Mouse (Mus musculus): ENCODE measurements around the gene Iqschfp. TPM values are rescaled to one million over a fixed set of nuclear protein-coding genes. Genes with fewer than 3 reads are reported as not detected.

The Iqschfp gene
- polyA plus RNA-seq, 1 experiment from 2014 or later, result not detected

DNA sequence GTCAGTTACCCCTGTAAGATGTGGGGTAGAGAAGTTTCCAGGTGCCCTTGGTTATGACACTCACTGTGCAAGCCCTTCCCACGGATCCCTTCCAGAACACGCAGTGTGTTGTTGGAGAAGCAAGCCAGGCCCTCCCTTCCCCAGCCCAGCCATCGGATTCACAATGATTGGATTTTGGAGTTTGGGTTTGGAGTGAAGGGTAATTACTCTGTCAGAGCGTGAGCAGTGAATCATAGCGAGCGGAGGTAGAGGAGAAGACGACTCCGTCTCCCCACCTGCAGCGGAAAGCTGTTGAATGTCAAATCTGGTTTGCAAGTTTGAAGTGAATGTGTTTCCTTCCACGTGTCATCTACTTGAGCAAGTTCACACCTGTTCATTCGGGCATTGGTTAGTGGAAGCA, 620.3 kb downstream of the Iqschfp start:
- Histone ChIP-seq H3K27me3 (no peaks in the 10 kb centered on the region), H3K9ac (no peak overlapping the region), H3K4me2 (replicated peaks) (no peak overlapping the region), H3K4me1 (peaks cover 15% of the 10 kb centered on the region), H3K4me3 (no peak overlapping the region), H3K9me3 (no peaks in the 10 kb centered on the region), H3K27ac (no peak overlapping the region), H3K36me3 (no peaks in the 10 kb centered on the region)
- no peak for ATAC-seq (ENCODE audit: low FRiP score, low read depth)
- 72% methylated on average over 11 of the region's 11 CpGs for WGBS

- no peak overlapping the region for H3K9ac ChIP-seq
- no peaks in the 10 kb centered on the region for H3K36me3 ChIP-seq
- H3K4me3 ChIP-seq, result no peak overlapping the region
- peaks cover 13% of the 10 kb centered on the region; the same call in 1 of the 2 replicates for H3K4me1 ChIP-seq
- H3K9me3 ChIP-seq, result no peaks in the 10 kb centered on the region
- no peak overlapping the region for H3K27ac ChIP-seq
- WGBS, result 66% methylated on average over 7 of the region's 7 CpGs
- H3K4me2 ChIP-seq (replicated peaks), result no peak overlapping the region
- H3K27me3 ChIP-seq, result no peaks in the 10 kb centered on the region
- no peak; the same call in 1 of the 2 replicates for ATAC-seq (ENCODE audit: low FRiP score, low read depth)
Observed at GRCm38 (mm10) chr3:68513340-68514119, 621.5 kb downstream of the Iqschfp start.

DNA sequence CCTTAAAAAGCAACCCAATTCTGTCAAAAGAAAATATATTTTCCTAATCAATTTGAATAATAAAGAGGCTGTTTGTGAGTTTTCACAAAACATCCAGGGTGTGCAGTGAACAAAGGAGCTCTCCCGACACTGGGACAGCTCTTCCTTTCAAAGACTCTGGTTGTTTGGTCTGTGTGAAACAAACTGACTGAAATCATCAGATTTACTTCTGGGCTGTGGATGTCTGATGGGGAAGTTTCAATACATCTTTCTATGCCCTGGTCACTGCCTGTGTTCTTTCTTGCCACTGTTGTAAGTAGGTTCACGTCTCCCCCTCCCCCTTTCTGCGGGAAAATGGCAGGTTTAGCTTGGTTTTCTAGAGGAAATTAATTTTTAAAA, 622.1 kb downstream of the Iqschfp start:
- H3K36me3 ChIP-seq, result no peaks in the 10 kb centered on the region
- H3K4me2 ChIP-seq (replicated peaks), result no peak overlapping the region
- no peak overlapping the region for H3K27ac ChIP-seq
- peaks cover 8% of the 10 kb centered on the region; the same call in 1 of the 2 replicates for H3K4me1 ChIP-seq
- H3K9me3 ChIP-seq, result no peaks in the 10 kb centered on the region
- ATAC-seq (ENCODE audit: low FRiP score, low read depth), result no peak
- no peaks in the 10 kb centered on the region for H3K27me3 ChIP-seq
- H3K4me3 ChIP-seq, result no peak overlapping the region
- no peak overlapping the region for H3K9ac ChIP-seq
- 90% methylated on average over 3 of the region's 3 CpGs for WGBS

DNA sequence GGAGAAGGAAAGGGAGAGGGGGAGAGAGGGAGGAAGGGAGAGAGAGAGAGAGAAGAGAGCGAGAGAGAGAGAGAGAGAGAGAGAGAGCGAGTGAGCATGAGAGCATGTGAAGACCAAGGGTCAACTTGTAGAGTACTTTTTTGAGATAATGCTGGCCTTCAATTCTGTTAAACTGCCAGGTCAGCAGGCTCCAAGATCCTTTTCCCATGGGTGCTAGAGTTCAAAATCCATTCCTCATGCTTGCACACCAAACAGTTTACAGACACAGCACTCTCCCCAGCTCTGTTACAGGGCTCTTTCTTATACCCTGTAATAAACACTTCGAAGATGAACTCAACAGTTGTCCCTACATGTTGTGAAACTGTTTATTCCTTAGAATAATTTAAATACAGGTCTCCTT, 622.7 kb downstream of the Iqschfp start:
- Histone ChIP-seq H3K36me3 (no peaks in the 10 kb centered on the region), H3K4me1 (0 out of 2 replicates have a peak, but pooled peaks cover 7% of the 10 kb centered on the region), H3K4me2 (replicated peaks) (no peak overlapping the region), H3K27ac (no peak overlapping the region), H3K4me3 (no peak overlapping the region), H3K27me3 (no peaks in the 10 kb centered on the region), H3K9ac (no peak overlapping the region), H3K9me3 (no peaks in the 10 kb centered on the region)
- no peak for ATAC-seq (ENCODE audit: low FRiP score, low read depth)
- 86% methylated on average over 3 of the region's 3 CpGs for WGBS

DNA sequence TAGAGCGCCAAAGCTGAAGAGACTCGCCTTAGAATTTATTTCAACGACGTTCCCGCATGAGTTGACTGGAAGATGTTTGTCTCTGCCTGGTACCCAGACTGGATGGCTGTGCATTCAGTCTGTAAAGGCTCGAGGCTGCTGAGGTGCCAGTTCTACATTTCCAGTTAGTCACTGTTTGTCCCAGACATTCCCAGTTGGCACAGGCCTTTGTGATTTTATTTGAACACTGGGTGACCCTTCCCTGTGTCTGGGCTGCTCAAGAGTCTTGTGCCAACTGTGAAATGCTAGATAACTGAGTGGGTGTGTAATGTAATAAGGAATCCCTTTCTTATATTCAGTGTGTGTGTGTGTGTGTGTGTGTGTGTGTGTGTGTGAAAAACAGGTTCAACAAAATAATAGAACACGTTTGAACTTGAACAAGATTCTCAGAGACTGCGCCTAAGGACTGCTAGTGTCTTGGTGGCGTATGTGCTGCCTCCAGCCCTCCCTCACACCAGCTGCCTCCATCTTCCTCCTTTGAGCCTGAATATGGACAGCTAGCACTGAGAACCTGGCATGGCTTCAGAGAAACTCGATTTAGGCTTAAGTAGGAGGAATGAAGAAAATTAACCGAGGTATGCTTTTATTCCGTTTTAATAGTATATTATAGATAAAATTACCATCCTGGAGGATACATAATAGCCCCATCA, 624.5 kb downstream of the Iqschfp start:
- Histone ChIP-seq H3K4me1 (0 out of 2 replicates have a peak, but pooled peaks cover 7% of the 10 kb centered on the region), H3K27ac (no peak overlapping the region), H3K9ac (no peak overlapping the region), H3K36me3 (no peaks in the 10 kb centered on the region), H3K4me3 (no peak overlapping the region), H3K27me3 (no peaks in the 10 kb centered on the region), H3K4me2 (replicated peaks) (no peak overlapping the region), H3K9me3 (no peaks in the 10 kb centered on the region)
- ATAC-seq (ENCODE audit: low FRiP score, low read depth), result no peak
- 74% methylated on average over 12 of the region's 12 CpGs for WGBS

GRCm38 (mm10) chr3:68517236-68517635, 625.2 kb downstream of the Iqschfp start:
- 38% methylated on average over 7 of the region's 7 CpGs for WGBS
- Histone ChIP-seq H3K9ac (no peak overlapping the region), H3K27ac (no peak overlapping the region), H3K36me3 (no peaks in the 10 kb centered on the region), H3K4me2 (replicated peaks) (no peak overlapping the region), H3K9me3 (no peaks in the 10 kb centered on the region), H3K4me3 (no peak overlapping the region), H3K27me3 (no peaks in the 10 kb centered on the region), H3K4me1 (0 out of 2 replicates have a peak, but pooled peaks cover 7% of the 10 kb centered on the region)
- ATAC-seq (ENCODE audit: low FRiP score, low read depth), result no peak

DNA sequence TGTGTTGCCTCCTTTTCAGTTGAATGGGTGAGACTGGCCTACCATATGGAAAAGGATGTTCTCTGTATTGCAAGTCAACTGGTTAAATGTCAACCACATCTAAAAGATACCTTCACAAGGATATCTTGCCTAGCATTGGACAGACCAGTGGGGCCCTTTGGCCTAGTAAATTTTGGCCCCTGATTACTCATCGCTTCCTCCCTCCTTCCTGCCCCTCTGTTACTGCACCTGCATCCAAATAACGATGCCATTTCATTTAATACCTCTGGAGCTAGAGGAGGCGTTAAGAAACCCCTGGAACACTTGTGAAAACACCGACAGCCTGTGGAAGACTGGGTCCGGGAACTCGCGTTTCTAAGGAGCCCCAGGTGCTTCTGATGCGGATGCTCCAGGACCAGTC, 626.0 kb downstream of the Iqschfp start:
- WGBS, result 58% methylated on average over 8 of the region's 8 CpGs
- Histone ChIP-seq H3K4me3 (no peak overlapping the region), H3K27ac (no peak overlapping the region), H3K4me1 (0 out of 2 replicates have a peak, but pooled peaks cover 7% of the 10 kb centered on the region), H3K4me2 (replicated peaks) (no peak overlapping the region), H3K9ac (no peak overlapping the region), H3K27me3 (no peaks in the 10 kb centered on the region), H3K9me3 (no peaks in the 10 kb centered on the region), H3K36me3 (no peaks in the 10 kb centered on the region)
- no peak for ATAC-seq (ENCODE audit: low FRiP score, low read depth)

DNA sequence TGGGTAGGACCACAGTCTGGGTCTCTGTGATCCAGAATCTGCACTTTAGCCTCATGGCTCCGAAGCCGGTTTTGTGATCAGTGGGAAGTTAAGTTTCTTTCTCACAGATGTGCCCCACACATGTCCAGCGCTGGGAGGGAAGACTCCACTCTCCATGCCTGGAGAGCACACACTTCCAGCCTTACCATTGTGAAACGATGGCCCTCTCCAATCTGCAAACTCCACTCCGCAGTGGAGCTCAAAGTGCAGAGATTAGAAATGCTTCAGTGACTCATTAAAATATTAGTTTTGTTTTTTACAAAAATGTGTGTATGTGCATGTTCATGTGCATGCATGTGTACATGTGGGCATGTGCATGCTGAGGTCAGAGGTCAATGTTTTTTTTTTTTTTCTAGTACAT, 626.6 kb downstream of the Iqschfp start:
- Histone ChIP-seq H3K4me2 (replicated peaks) (no peak overlapping the region), H3K27me3 (no peaks in the 10 kb centered on the region), H3K27ac (no peak overlapping the region), H3K4me3 (no peak overlapping the region), H3K9ac (no peak overlapping the region), H3K4me1 (0 out of 2 replicates have a peak, but pooled peaks cover 5% of the 10 kb centered on the region), H3K36me3 (no peaks in the 10 kb centered on the region), H3K9me3 (no peaks in the 10 kb centered on the region)
- 91% methylated on average over 5 of the region's 5 CpGs for WGBS
- ATAC-seq (ENCODE audit: low FRiP score, low read depth), result no peak

DNA sequence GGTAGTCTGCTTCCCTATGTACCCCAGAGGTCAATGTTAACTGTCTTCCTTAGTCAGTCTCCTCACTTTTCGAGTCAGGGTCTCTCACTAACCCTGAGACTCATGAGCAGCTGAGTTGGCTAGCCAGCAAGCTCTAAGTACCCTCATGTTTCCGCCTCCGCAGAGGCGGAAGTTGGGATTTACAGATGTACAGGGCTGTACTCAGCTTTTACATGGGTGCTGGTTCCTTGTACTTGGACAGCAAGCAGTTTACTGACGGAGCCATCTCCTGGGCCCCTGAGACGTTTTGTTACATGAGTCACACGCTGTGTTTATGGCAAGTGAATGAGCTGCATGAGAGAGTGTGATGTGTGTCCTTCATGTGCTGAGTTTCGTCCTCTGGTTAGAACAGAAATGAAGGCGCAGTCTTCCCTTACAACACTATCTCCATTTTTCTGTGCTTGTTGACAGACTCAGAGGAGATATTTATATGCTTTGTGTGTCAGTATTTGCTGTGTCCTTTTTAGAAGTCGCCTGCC, 633.4 kb downstream of the Iqschfp start:
- Histone ChIP-seq H3K4me1 (no peaks in the 10 kb centered on the region), H3K4me3 (no peak overlapping the region), H3K27me3 (no peaks in the 10 kb centered on the region), H3K9ac (no peak overlapping the region), H3K4me2 (replicated peaks) (no peak overlapping the region), H3K36me3 (no peaks in the 10 kb centered on the region), H3K9me3 (no peaks in the 10 kb centered on the region), H3K27ac (no peak overlapping the region)
- no peak for ATAC-seq (ENCODE audit: low FRiP score, low read depth)
- WGBS, result 84% methylated on average over 10 of the region's 10 CpGs

DNA sequence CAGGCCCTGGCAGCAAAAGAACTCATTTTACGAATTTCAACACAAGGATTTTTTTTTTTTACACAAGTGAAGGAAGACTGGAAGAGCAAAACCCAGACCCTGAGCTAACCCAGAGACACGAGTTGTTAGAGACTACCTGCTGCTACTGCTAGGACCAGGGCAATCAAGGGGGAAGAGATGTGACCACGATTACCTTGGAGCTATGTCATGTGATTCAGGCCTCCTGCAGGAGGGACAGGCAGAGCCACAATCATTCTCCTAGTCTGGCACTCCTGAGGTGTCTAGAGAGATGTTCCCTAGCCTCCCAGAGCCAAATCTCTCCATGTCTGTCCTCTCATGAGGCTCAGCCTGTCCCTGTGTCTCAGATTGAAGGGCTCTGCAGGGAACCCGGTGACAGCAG, 634.4 kb downstream of the Iqschfp start:
- no peak for ATAC-seq (ENCODE audit: low FRiP score, low read depth)
- Histone ChIP-seq H3K27ac (no peak overlapping the region), H3K4me2 (replicated peaks) (no peak overlapping the region), H3K36me3 (no peaks in the 10 kb centered on the region), H3K9ac (no peak overlapping the region), H3K4me1 (no peaks in the 10 kb centered on the region), H3K27me3 (no peaks in the 10 kb centered on the region), H3K4me3 (no peak overlapping the region), H3K9me3 (no peaks in the 10 kb centered on the region)
- 46% methylated on average over 4 of the region's 4 CpGs for WGBS

GRCm38 (mm10) chr3:68527182-68527581, 635.1 kb downstream of the Iqschfp start:
- H3K4me3 ChIP-seq, result no peak overlapping the region
- no peaks in the 10 kb centered on the region for H3K36me3 ChIP-seq
- no peak for ATAC-seq (ENCODE audit: low FRiP score, low read depth)
- H3K27ac ChIP-seq, result no peak overlapping the region
- H3K4me1 ChIP-seq, result no peaks in the 10 kb centered on the region
- H3K9me3 ChIP-seq, result no peaks in the 10 kb centered on the region
- WGBS, result 80% methylated on average over 4 of the region's 4 CpGs
- no peak overlapping the region for H3K9ac ChIP-seq
- H3K4me2 ChIP-seq (replicated peaks), result no peak overlapping the region
- no peaks in the 10 kb centered on the region for H3K27me3 ChIP-seq

DNA sequence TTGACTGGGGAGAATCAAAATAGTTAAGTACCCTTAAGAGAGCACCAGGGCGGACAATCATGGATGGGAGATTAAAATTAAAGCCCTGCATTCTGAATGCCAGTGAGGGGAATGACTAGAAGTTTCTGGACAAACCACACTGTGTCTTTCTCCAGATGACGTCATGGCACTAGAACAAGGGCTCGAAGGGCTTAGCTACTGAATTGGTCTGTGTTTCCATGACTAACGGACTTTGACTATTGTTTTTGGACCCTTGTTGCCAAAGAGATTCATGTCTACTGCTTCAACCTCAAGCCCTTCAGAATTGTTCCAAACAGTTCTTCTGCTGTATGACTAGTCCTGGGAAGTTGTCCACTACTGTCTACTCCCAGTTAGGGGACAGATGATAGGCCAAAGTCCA, 639.9 kb downstream of the Iqschfp start:
- Histone ChIP-seq H3K4me3 (no peak overlapping the region), H3K36me3 (no peaks in the 10 kb centered on the region), H3K9ac (no peak overlapping the region), H3K9me3 (peaks cover 7% of the 10 kb centered on the region), H3K4me1 (peaks cover 16% of the 10 kb centered on the region), H3K4me2 (replicated peaks) (no peak overlapping the region), H3K27me3 (no peaks in the 10 kb centered on the region), H3K27ac (no peak overlapping the region)
- no peak for ATAC-seq (ENCODE audit: low FRiP score, low read depth)
- 93% methylated on average over 4 of the region's 4 CpGs for WGBS
